Mouse (Mus musculus): ENCODE measurements around the gene BC107364. TPM values are rescaled to one million over a fixed set of nuclear protein-coding genes. Genes with fewer than 3 reads are reported as not detected.
"Not testable (repeated sequence)": the region's sequence is repeated elsewhere in the genome, so short reads cannot be mapped to it uniquely, and the experiment has no call there.

BC107364 gene
- polyA plus RNA-seq, 1 experiment from 2014 or later: not detected

DNA sequence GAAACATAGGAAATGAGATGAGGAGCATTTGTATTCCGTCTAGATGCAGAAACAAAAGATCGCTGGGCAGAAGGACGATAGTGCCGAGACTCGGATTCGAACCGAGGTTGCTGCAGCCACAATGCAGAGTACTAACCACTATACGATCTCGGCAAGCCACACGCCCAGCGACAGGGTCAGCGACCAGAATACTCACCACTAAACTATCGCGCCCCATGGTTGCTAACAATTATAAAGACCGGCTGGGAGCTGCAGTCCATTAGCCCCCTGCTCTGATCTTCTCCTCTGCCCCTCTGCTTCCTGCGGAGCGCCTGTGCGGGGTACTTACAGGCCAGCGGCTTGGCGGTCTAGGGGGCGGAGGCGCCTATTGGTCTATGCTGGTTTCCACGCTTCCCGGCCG, 11.8 kb upstream of the BC107364 start:
- Histone ChIP-seq H3K36me3 (no peaks in the 10 kb centered on the region), H3K9ac (no peak overlapping the region), H3K4me2 (0 out of 2 replicates have a peak overlapping the region, but pooled peaks have one; percentile 16), H3K27me3 (peaks cover 33% of the 10 kb centered on the region), H3K27ac (replicated peaks) (no peak overlapping the region), H3K9me3 (no peaks in the 10 kb centered on the region), H3K4me1 (replicated peaks) (no peaks in the 10 kb centered on the region), H3K4me3 (no peak overlapping the region; the same call in 1 of the 2 replicates)
- WGBS: 4% methylated on average over 25 of the region's 25 CpGs
- no peak for ATAC-seq (ENCODE audit: low read depth)

DNA sequence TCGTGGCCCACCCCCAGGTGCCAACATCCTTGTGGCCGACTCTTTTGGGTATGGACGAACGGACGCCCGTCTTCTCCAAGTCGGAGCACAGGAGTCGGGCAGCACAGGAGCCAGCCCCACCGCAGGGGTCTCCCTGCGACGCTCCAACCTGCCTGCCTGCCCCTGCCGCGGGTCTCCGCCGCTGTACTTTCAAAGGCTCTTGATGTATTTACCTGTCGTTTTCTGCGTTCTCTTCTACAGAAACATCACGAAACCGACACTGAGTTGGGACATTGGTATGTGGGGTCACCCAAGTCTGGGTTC, 8.4 kb upstream of the BC107364 start:
- no CpG with 5 or more reads among the region's 19 CpGs for WGBS

GRCm38 (mm10) chr3:96459757-96460567, 7.9 kb upstream of the BC107364 start:
- not testable (repeated sequence) for H3K9ac ChIP-seq; H3K36me3 ChIP-seq; H3K4me1 ChIP-seq (replicated peaks); H3K4me3 ChIP-seq; H3K4me2 ChIP-seq; H3K9me3 ChIP-seq; H3K27ac ChIP-seq (replicated peaks)
- ATAC-seq (ENCODE audit: low read depth): peak; percentile 67; the same call in 1 of the 2 replicates
- WGBS: no CpG with 5 or more reads among the region's 58 CpGs
- peaks cover 24% of the 10 kb centered on the region for H3K27me3 ChIP-seq

More for the DNA sequence above, 8.4 kb upstream of the BC107364 start:
- not testable (repeated sequence) for H3K9ac ChIP-seq; H3K36me3 ChIP-seq; H3K4me1 ChIP-seq (replicated peaks); H3K4me3 ChIP-seq; ATAC-seq (ENCODE audit: low read depth); H3K9me3 ChIP-seq; H3K4me2 ChIP-seq; H3K27ac ChIP-seq (replicated peaks)
- peaks cover 24% of the 10 kb centered on the region for H3K27me3 ChIP-seq

DNA sequence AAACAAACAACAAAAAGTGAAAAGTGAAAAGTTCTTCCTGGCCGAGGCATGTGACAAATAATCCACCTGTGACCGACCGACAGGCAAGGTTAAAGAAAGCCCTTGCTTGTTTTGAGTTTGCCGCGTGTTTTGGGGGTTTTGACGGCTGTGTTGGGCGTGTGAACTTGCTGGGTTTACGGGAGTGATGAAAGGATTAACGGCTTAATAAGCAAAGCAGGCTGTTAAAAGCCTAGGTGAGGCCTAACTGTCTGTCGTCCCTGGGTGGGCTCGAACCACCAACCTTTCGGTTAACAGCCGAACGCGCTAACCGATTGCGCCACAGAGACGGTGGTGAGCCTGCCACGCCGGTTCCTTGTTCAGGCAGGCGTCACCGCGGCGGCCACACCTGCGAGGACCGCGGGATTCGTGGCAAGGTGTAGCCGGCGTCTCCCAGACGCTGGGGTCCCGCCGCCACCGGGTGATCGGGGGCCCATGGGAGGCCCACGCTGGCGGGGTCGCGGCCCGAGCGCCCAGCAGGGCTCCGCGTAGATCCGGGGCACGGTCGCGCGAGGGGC, 6.9 kb upstream of the BC107364 start:
- not testable (repeated sequence) for ATAC-seq (ENCODE audit: low read depth); H3K36me3 ChIP-seq; H3K4me3 ChIP-seq

DNA sequence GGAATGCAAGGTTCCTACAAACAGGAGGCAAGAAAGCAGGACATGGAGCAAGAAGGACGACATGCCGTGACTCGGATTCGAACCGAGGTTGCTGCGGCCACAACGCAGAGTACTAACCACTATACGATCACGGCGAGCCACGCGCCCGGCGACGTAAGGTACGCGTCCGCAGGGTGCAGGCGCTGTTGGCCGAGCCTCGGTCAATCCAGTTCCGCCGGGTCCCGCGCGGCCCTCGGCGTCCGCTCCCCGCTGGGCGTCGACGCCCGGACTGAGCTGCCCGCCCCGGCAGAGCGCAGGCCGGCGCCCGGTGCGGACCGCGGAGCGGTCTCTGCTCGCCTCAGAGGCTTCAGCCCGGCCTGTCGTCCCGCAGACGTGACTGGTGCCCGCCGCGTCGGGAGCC, 5.9 kb upstream of the BC107364 start:
- H3K9me3 ChIP-seq; ATAC-seq (ENCODE audit: low read depth); H3K27ac ChIP-seq (replicated peaks); H3K4me3 ChIP-seq; H3K4me2 ChIP-seq; H3K36me3 ChIP-seq; H3K4me1 ChIP-seq (replicated peaks); H3K9ac ChIP-seq: not testable (repeated sequence)
- WGBS: no CpG with 5 or more reads among the region's 53 CpGs
- peaks cover 15% of the 10 kb centered on the region for H3K27me3 ChIP-seq

More for the DNA sequence above, 6.9 kb upstream of the BC107364 start:
- H3K27me3 ChIP-seq: peaks cover 19% of the 10 kb centered on the region
- H3K9ac ChIP-seq; H3K9me3 ChIP-seq; H3K4me2 ChIP-seq; H3K4me1 ChIP-seq (replicated peaks); H3K27ac ChIP-seq (replicated peaks): not testable (repeated sequence)
- no CpG with 5 or more reads among the region's 48 CpGs for WGBS

GRCm38 (mm10) chr3:96451181-96451737, 847 bp downstream of the BC107364 start:
- H3K4me3 ChIP-seq; H3K9me3 ChIP-seq; H3K27ac ChIP-seq (replicated peaks); ATAC-seq (ENCODE audit: low read depth); H3K9ac ChIP-seq; H3K4me2 ChIP-seq; H3K4me1 ChIP-seq (replicated peaks); H3K36me3 ChIP-seq: not testable (repeated sequence)
- WGBS: no CpG with 5 or more reads among the region's 50 CpGs
- peaks cover 18% of the 10 kb centered on the region for H3K27me3 ChIP-seq

- H3K4me3 ChIP-seq; H3K4me2 ChIP-seq; H3K9ac ChIP-seq; H3K9me3 ChIP-seq; ATAC-seq (ENCODE audit: low read depth); H3K4me1 ChIP-seq (replicated peaks); H3K27ac ChIP-seq (replicated peaks); H3K36me3 ChIP-seq: not testable (repeated sequence)
- WGBS: 0% methylated on average over 1 of the region's 10 CpGs
- H3K27me3 ChIP-seq: peaks cover 21% of the 10 kb centered on the region
Measured at GRCm38 (mm10) chr3:96450586-96450896, 1.6 kb downstream of the BC107364 start.

DNA sequence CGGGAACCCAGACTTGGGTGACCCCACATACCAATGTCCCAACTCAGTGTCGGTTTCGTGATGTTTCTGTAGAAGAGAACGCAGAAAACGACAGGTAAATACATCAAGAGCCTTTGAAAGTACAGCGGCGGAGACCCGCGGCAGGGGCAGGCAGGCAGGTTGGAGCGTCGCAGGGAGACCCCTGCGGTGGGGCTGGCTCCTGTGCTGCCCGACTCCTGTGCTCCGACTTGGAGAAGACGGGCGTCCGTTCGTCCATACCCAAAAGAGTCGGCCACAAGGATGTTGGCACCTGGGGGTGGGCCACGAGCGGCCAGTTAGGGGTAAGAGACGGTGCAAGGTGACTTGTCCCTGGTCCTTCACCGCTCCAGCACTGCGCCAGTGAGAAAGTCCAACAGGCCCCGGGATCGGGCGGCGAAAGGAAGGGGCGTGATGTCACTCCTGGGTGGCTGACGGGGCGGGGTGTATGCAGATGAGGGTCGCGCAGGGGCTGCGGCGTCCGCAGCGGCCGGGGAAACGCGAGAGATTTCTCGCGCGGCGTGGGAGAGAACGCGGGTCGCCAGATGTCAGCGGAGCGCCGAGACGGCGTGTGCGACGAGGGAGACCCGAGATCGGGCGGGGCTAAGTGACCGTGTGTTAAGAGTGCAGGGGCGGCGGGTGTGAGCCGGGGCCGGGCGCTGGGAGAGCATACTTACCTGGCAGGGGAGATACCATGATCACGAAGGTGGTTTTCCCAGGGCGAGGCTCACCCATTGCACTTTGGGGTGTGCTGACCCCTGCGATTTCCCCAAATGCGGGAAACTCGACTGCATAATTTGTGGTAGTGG, 2.1 kb downstream of the BC107364 start:
- no CpG with 5 or more reads among the region's 68 CpGs for WGBS
- not testable (repeated sequence) for H3K9ac ChIP-seq; H3K4me3 ChIP-seq; H3K27ac ChIP-seq (replicated peaks); H3K9me3 ChIP-seq; H3K4me2 ChIP-seq; H3K4me1 ChIP-seq (replicated peaks); H3K36me3 ChIP-seq
- peaks cover 21% of the 10 kb centered on the region for H3K27me3 ChIP-seq
- peak; percentile 76 for ATAC-seq (ENCODE audit: low read depth)

GRCm38 (mm10) chr3:96445436-96445835, 6.7 kb downstream of the BC107364 start:
- H3K27me3 ChIP-seq: peaks cover 56% of the 10 kb centered on the region
- WGBS: 89% methylated on average over 4 of the region's 4 CpGs
- ATAC-seq (ENCODE audit: low read depth): no peak

DNA sequence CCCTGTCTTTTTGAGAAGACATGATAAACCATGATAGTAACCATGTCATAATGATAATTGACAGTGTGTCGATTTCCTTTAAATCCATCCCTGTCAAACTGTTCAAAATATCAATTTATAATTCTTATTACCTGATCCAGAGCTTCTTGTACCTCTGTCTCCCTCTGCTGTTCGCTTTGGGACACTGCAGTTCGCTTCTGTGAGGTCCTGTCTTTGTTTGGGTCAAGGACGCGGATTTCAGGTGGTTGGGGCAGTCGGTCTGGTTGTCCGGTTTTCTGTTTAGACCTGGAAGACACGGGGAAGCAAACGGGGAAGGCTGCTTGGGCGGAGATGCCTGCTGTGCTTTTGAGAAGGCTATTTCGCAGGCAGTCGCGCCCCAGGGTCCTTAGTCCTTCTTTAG, 11.5 kb downstream of the BC107364 start:
- H3K9me3 ChIP-seq: no peaks in the 10 kb centered on the region
- H3K27ac ChIP-seq (replicated peaks): no peak overlapping the region
- under 1% methylated on average over 13 of the region's 13 CpGs for WGBS
- no peaks in the 10 kb centered on the region for H3K36me3 ChIP-seq
- H3K4me1 ChIP-seq (replicated peaks): peaks cover 13% of the 10 kb centered on the region; the same call in 1 of the 2 replicates
- peaks cover 90% of the 10 kb centered on the region for H3K27me3 ChIP-seq
- H3K4me2 ChIP-seq: peak overlapping the region; percentile 64
- no peak for ATAC-seq (ENCODE audit: low read depth)
- peak overlapping the region; percentile 40 for H3K4me3 ChIP-seq
- peak overlapping the region; percentile 65 for H3K9ac ChIP-seq

More at GRCm38 (mm10) chr3:96445436-96445835, 6.7 kb downstream of the BC107364 start:
- no peaks in the 10 kb centered on the region for H3K9me3 ChIP-seq
- no peak overlapping the region for H3K9ac ChIP-seq
- H3K36me3 ChIP-seq: no peaks in the 10 kb centered on the region
- H3K27ac ChIP-seq (replicated peaks): no peak overlapping the region
- no peak overlapping the region for H3K4me2 ChIP-seq
- H3K4me3 ChIP-seq: no peak overlapping the region
- H3K4me1 ChIP-seq (replicated peaks): peaks cover 6% of the 10 kb centered on the region; the same call in 1 of the 2 replicates

DNA sequence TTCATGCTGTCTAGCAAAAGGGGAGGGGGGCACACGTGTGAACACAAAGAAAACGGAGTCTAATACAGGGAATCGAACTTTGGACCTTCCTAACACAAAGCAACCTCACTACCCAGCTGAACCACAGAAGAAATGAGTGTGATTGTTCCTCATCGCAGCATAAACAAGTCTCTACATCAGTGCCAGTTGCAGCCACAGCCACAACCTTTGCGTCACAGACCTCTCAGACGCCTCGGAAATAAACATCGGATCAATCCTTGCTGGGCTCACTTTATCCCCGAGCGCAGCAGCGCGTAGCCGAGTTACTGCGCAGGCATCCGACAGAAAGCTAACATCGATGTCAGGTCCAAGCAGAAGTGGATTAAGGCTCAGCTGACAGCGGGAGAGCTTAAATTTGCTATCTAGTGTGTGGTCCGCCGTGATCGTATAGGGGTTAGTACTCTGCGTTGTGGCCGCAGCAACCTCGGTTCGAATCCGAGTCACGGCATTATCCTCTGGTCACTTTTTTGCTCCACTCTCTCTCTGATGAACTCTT, 16.5 kb downstream of the BC107364 start:
- H3K36me3 ChIP-seq: no peaks in the 10 kb centered on the region
- H3K27me3 ChIP-seq: peaks cover 75% of the 10 kb centered on the region
- no peak overlapping the region for H3K27ac ChIP-seq (replicated peaks)
- no peaks in the 10 kb centered on the region for H3K9me3 ChIP-seq
- H3K9ac ChIP-seq: peak overlapping the region; percentile 28; the same call in 1 of the 2 replicates
- peak overlapping the region; percentile 44 for H3K4me2 ChIP-seq
- peak overlapping the region; percentile 26 for H3K4me3 ChIP-seq
- H3K4me1 ChIP-seq (replicated peaks): peaks cover 8% of the 10 kb centered on the region; the same call in 1 of the 2 replicates
- WGBS: 1% methylated on average over 26 of the region's 26 CpGs
- ATAC-seq (ENCODE audit: low read depth): peak; percentile 56

GRCm38 (mm10) chr3:96432207-96432606, 19.9 kb downstream of the BC107364 start:
- H3K9me3 ChIP-seq: no peaks in the 10 kb centered on the region
- ATAC-seq (ENCODE audit: low read depth): no peak
- H3K36me3 ChIP-seq: no peaks in the 10 kb centered on the region
- no peak overlapping the region for H3K9ac ChIP-seq
- H3K27ac ChIP-seq (replicated peaks): no peak overlapping the region
- peaks cover 72% of the 10 kb centered on the region for H3K27me3 ChIP-seq
- H3K4me3 ChIP-seq: no peak overlapping the region
- peaks cover 8% of the 10 kb centered on the region; the same call in 1 of the 2 replicates for H3K4me1 ChIP-seq (replicated peaks)
- WGBS: 7% methylated on average over 3 of the region's 3 CpGs
- no peak overlapping the region for H3K4me2 ChIP-seq
